Mouse (Mus musculus) CH12F3 (cell line): ENCODE measurements around the gene Lman1l.

Experiments
- in situ Hi-C: fragments of 300-500 bp; cut with MboI; formaldehyde crosslinking; loops from 2 replicates; pipeline ENCODE4 v1.14.3; 2020; ENCODE audit warnings: low sequenced_read_pairs

Lman1l gene

DNA sequence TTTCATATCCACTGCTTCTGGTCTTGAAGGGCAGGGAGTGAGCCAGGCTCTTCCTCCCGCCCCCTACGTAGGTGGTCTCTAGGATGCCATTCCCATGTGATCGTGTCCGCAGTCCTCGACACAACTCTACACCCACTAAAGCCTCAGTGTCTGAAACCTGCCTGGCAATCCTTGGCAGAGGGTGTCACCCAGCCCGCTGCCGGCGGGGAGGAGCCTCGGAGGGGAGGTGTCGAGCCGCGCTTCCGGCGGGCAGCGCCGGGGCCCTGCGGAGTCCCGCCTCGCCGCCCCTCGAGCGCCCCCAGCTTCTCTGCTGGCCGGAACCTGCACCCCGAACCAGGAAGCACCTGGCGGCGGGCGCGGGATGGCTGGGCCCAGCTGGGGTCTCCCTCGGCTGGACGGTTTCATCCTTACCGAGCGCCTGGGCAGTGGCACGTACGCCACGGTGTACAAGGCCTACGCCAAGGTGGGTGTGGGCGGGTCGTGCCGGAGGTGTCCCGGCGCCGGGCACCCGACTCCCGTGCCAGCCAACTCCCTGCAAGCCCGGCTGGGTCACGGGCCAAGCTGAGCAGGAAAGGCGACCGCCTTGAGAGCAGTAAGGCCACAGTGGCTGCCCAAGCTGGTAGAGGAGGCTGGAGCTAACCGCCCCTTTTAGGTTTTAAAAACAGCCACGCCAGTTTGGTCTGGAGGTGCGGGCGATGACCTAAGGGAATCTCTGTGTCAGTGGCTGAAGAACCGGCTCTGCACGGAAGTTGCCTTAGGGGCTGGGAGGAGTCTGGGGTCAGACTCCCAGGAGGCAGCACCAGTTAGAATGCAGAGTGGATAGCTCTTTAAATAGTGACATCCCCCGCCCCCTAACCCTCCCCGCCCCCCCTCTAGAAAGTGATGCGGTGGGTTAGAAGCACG lies 31.1 kb downstream of the Lman1l start, which contains the start of gene Ulk3:
Gene Ulk3, plus strand, starts transcription at position 229 of the 903 bp plus-strand sequence.
- in situ Hi-C loops = no loop called here

DNA sequence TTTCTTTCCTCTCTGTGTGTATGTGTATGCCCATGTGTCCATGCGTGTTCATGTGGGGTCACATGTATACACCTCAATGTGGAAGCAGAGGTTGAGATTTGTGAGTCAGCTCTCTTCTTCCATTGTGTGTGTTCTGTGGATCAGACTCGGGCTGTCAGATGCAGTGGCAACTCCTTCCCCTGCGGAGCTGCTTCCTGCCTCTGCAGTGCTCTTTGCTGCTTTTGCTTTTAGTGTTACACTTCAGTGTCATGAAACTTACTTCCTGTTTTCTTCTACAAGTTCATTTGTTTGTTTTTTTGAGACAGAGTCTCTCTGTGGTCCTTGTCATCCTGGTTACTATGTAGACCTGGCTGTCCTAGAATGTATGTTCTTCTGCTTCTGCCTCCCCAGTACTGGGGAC lies 35.6 kb downstream of the Lman1l start:
- in situ Hi-C loops = no loop called here

DNA sequence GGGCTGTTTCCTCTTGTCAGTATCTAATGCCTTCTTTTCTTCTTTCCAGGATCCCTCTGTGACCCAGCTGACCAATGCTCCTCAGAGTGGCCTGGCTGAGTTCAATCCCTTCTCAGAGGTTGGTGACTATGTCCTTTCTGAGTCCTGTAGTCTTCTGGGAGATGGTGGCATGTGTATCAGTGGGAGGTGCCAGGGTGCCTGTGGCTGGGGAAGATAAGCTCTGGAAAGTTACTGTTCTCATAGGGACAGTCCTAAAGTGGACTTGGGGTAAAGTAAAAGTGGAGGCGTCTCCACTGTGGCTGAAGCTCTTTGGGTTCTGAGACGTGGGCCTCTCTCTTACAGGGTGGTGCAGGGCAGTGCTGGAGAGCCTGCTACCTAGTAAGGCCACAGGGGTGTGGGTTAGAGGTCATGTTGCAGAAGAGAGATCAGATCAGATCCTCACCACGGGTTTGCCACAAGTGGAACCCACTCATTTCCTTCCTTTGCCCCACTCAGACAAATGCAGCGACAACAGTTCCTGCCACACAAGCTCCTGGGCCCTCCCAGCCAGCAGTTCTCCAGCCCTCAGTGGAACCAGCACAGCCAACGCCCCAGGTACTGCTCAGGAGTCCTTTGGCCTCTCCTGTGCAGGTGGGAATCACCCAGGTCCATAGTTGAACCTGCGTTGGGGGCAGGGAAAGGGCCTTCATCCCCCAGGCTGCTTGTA lies 43.3 kb downstream of the Lman1l start:
- in situ Hi-C loops = no loop called here

DNA sequence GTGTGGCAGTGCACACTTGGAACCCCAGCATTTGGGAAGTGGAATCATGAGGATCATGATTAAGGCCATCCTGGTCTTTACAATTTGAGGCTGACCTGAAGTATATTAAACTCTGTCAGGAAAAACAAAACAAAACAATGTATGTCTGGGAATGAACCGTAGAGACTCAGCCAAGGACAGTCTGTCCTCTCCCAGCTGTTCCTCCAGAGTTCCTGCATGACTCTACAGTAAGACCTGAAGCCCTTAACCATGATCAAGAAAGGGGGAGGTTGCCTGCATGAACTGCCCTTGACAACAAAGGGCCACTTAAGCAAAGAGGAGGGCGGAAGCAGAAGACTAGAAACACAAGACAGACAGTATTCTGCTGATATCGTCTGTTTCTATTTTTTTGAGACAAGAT lies 45.0 kb downstream of the Lman1l start:
- in situ Hi-C loops = no loop called here

DNA sequence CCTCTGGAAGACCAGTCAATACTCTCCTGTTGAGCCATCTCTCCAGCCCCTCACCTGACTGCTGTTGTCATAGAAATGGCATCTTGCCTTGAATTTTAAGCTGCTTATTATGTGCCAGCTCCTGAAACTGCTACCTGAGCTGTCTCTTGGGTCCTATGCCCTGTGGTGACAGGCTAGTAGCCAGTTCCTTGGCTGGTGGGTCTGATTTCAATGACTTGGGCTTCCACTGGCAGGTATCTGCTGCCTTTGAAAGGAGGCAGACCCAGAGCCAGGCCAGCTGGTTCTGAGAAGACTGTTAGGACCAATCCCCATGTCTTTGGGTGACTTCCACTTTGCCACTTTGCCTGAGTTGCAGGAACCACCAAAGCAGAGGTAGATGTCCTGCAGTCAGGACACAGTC lies 46.2 kb downstream of the Lman1l start:
- in situ Hi-C loops = no loop called here

DNA sequence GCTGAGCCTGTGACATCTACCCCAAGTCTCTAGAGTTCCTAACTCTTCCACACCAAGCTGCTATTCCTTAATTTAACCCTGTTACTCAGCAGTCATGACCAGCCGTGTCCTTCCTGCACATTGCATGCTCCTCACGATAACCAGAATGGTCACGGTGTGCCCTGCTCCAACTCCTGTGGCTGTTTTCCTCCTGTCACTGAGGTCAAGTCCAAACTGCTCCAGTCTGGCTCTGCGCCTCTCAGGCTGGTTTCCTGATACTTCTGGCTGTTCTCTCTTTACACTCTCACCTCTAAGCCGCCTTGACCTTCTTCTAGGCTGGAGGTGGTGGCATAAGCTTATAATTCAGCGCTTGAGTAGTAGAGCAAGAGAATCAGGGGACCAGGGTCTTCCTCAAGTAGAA lies 52.1 kb downstream of the Lman1l start:
- in situ Hi-C loops = no loop called here

DNA sequence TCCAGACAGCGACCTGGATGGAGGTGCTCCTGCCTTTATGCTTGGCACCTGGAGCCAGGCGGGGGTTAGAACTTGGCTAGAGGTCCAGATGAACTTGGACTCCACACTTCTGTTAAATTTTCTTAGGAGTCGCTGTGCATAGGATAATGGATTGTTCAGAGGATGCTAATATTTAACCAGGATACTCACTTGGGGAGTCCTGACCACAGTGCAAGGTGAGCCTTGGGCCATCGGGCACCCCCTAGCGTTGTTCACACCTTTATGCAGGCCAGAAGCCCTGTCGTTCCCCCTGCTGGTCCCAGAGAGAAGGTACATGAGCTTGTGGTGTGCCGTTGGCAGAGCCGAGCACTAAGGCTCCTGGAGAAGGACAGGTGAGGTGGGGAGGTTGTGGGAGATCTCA lies 53.7 kb downstream of the Lman1l start:
- in situ Hi-C loops = no loop called here

DNA sequence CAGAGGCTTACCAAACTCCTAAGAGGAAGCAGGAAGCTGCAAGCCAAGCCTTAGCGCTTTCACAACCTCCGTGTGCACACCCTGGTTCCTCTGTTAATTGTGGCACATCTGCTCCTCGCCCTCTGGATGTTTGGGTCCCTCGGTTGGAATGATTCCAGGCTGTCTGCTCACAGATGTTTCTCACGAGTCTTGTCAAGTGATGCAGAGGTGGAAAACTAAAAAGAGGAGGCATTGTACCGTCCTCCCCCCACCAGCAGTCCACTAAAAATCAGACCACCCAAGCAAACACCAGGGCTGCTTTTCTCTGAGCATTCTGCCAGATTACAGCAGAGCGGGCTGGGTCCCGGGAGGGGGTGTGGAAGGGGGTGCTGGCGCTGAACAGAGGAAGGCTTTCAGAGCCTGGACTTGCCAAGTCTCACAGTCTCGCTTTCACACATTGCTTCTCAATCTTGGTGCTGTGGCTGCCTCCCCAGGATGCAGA lies 54.8 kb downstream of the Lman1l start:
- in situ Hi-C loops = no loop called here

DNA sequence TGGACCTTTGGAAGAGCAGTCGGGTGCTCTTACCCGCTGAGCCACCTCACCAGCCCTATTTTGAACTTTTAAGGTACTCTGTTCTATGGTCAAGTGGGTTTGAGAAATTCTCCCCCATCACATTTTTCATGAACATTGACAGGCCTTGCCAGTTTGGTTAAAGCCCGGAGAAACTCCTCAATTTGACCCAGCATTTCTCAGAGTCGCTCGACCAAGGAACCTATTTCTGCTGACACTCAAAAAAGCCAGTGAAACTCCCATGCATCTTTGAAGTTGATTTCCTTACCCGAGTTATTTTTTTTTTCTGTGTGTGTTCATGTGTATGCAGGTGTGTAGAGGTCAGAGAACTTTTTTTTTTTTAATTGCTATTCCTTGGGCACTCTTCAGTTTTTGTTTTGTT lies 56.0 kb downstream of the Lman1l start:
- in situ Hi-C loops = no loop called here

DNA sequence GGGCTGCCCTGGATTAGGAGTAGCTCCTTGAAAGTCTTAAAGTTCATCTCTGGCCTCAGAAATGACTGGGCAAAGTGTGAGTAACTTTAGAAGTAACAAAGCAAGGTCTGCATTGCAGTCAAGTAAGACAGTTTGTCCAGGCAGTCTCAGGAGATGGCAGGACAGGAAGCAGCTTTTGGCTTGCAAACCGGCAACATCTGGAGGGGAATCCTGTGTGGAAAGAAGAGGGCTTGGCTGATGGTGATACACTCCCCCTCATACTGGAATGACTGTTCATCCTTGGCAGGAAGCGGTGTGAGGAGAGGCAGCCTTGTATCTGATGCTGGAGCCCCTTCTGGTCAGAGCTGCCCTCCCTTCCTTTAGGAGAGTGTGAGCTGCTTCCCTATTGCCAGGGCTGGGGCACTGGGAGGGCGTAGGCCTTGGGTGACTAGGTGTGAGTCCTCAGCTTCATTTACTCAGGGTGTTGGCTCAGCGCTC lies 57.6 kb downstream of the Lman1l start:
- in situ Hi-C loops = no loop called here

DNA sequence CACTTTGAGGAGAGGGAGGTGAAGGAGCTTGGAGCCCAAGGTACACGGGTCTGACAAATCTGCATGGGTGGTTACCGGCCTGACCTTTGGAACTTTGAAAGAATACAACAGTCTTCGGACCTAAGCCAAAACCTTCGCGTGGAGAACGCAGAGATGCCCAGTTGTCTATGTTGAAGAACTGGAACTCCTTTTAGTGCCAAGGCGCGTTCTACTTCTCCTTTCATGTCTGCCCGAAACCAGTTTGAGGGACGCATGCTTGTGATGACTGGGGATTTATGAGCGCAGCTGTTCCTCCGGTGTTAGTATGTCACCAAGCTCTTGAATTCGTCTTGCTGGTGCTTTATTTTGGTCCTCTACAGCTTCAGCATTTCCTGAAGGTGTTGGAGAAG lies 58.9 kb downstream of the Lman1l start:
- in situ Hi-C loops = no loop called here

DNA sequence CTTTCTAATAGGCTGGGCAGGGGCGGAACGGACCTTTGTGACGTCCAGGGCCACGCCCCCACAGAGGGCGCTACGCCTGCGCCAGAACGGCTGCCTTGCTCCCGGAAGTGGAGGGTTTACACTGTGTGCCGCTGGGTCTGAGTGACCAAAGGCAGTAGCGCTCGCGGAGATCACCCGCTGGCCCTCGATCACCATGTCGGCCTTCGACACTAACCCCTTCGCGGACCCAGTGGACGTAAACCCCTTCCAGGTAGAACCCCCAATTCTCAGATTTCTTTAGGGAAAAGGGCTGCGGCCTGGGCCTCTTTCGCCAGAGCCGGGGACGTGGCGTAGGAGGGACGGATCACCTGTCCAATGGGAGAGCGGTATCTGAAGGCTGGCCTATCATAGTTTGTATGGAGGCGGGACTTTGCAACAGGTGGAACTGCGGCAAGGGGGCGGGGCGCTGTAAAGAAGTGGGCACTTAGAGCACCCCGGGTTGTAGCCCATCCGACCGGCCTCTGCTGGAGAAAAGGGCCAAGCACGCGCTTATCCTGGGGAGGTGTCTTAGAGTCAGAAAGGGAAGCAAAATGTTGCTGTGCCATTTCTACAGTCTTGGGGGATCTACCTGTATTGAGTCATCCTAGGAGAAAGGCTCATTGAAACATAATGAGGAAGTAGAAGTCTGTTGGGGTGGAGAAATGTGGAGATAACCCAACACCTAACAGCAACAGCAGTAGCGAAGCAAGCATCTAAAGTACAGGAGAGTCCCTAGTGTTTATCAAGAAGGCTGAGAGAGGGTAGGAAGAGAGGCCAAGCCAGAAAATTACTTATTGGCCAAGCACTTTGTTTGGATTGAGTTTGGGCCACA lies 59.5 kb downstream of the Lman1l start, which contains the start of gene Scamp2:
Gene Scamp2, plus strand, starts transcription at position 83 of the 850 bp plus-strand sequence.
- in situ Hi-C loops = no loop called here

DNA sequence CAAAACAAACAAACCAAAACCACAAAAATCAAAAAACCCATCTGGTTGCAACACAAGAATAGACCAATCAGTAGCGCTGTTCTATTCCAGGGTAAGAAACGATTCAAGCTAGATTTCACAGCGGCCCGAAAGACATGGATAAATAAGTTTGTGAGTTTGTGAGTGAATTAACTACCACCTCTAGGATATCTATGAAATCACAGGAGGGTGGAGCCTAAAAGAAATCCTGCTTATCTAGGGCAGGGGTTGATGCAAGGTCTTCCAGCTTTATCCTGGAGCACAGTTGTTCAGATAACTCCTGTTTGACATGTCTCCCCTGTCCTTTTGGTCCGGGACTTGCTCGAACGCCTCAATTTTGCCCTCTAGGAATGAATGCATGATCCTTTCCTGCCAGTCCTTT lies 60.3 kb downstream of the Lman1l start:
- in situ Hi-C loops = no loop called here

DNA sequence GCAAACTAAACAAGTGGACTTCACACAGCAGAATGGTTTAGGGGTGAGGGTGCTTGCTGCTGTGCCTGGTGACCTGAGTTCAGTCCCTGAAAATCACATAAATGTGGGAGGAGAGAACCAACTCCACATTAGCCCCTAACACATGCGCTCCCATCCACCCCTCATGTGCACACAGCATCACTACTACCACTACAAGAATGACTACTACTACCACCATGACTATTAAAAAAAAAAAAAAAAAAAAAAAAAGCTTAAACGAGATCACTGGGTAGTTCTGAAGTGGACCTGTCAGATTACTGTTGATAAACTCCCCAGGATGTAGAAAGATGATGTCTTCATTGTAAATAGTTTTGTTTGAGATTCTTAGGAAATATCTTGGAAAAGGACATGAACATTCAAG lies 61.0 kb downstream of the Lman1l start:
- in situ Hi-C loops = no loop called here

DNA sequence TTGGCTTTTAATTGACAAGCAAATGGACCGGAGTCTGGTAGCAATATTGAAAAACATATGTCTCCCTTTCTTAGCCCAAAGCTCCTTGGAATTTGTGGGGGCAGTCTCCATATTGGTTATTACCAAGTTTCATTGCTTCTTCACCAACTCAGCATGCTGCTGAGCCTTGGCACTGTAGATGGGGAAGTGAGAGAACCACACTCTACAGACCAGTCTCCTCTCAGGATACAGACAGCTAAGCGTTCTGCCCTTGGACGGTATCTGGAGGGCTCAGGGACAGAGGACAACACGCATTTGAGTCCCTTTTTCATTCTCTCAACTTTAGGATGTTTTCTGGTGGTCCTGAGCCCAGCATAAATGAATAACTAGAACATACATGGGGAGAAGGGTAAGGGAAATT lies 61.9 kb downstream of the Lman1l start:
- in situ Hi-C loops = no loop called here

DNA sequence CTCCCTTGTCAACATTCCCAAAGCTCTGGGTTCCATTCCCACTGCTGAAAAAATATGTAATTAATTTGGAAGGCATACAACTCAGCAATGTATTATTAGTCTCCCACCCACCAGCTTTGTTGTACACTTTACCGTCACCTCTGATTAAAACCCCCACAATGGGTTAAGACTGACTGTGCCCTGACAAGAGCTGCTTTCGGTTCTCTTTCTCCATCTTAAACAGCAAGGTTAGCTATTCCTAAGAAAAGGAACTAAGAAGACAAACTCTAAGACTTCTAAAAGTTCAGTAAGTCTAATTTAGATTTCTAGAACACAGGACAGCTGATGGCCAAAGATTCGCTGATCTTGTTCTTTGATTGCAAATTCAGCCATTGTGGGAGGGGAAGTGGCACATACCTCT lies 63.4 kb downstream of the Lman1l start:
- in situ Hi-C loops = no loop called here
